Mouse (Mus musculus): Measurements from ENCODE around the gene Catsper4. TPM values are rescaled to one million over a fixed set of nuclear protein-coding genes. Genes with fewer than 3 reads are reported as not detected.

Gene Catsper4
- polyA plus RNA-seq, 1 experiment from 2014 or later: not detected

GRCm38 (mm10) chr4:134237582-134238278, 10.5 kb upstream of the Catsper4 start:
- peak overlapping the region; percentile 78 for H3K4me2 ChIP-seq (ENCODE audit: low read length)
- H3K9ac ChIP-seq (ENCODE audit: low read length): peak overlapping the region; percentile 48
- no peak overlapping the region for H3K27ac ChIP-seq (replicated peaks in 1 of 2; ENCODE audit: control insufficient read depth in 1 of 2, insufficient read depth in 1 of 2, low read depth in 2 of 2, low read length in 2 of 2)
- H3K4me3 ChIP-seq (ENCODE audit: control insufficient read depth in 1 of 2, insufficient read depth in 1 of 2, low read depth in 1 of 2, low read length in 2 of 2): peak overlapping the region; percentile 46 to 47
- ATAC-seq (ENCODE audit: insufficient number of reproducible peaks, insufficient read depth, low FRiP score, low read depth): no peak
- peaks cover 11 to 12% of the 10 kb centered on the region in 2 experiments; a peak in 3 of 4 replicates for H3K4me1 ChIP-seq (ENCODE audit: control insufficient read depth in 2 of 2, insufficient read depth in 2 of 2, low read length in 2 of 2)
- no peaks in the 10 kb centered on the region for H3K9me3 ChIP-seq (ENCODE audit: control insufficient read depth, low read length)
- no peaks in the 10 kb centered on the region for H3K36me3 ChIP-seq (ENCODE audit: control insufficient read depth, insufficient read depth, low read length)
- WGBS: 23% methylated on average over 19 of the region's 19 CpGs
- no peaks in the 10 kb centered on the region; the same call in none of the 2 replicates for H3K27me3 ChIP-seq (ENCODE audit: control insufficient read depth, insufficient read depth, low read length)

DNA sequence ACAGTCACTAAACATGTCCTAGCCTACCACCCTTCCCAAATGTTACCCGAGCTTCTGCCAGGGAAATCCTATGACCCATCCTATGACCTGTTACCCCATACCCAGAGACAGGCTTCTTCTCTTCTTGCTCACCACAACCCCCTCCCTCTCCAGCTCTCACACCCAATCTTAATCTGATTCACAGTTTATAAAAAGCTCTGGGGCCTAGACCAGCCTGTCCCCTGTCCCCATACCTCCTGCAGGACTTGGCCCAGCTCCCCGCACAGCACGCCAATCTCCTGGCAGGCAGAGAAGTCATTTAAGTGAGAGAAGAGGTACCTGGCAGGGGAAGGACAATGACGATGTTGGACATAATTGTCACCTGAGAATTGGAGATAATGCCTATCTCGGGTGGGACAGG, 7.7 kb upstream of the Catsper4 start:
- no peaks in the 10 kb centered on the region for H3K36me3 ChIP-seq (ENCODE audit: control insufficient read depth, insufficient read depth, low read length)
- peaks cover 11 to 12% of the 10 kb centered on the region in 2 experiments; a peak in 3 of 4 replicates for H3K4me1 ChIP-seq (ENCODE audit: control insufficient read depth in 2 of 2, insufficient read depth in 2 of 2, low read length in 2 of 2)
- H3K27me3 ChIP-seq (ENCODE audit: control insufficient read depth, insufficient read depth, low read length): peaks cover 4% of the 10 kb centered on the region
- no peak overlapping the region for H3K27ac ChIP-seq (replicated peaks in 1 of 2; ENCODE audit: control insufficient read depth in 1 of 2, insufficient read depth in 1 of 2, low read depth in 2 of 2, low read length in 2 of 2)
- no peak overlapping the region for H3K9ac ChIP-seq (ENCODE audit: low read length)
- H3K4me3 ChIP-seq (ENCODE audit: control insufficient read depth in 1 of 2, insufficient read depth in 1 of 2, low read depth in 1 of 2, low read length in 2 of 2): no peak overlapping the region
- H3K4me2 ChIP-seq (ENCODE audit: low read length): no peak overlapping the region
- WGBS: 58% methylated on average over 5 of the region's 5 CpGs
- no peak for ATAC-seq (ENCODE audit: insufficient number of reproducible peaks, insufficient read depth, low FRiP score, low read depth)
- no peaks in the 10 kb centered on the region for H3K9me3 ChIP-seq (ENCODE audit: control insufficient read depth, low read length)

GRCm38 (mm10) chr4:134230431-134230830, 3.2 kb upstream of the Catsper4 start:
- H3K4me3 ChIP-seq (ENCODE audit: control insufficient read depth in 1 of 2, insufficient read depth in 1 of 2, low read depth in 1 of 2, low read length in 2 of 2): no peak overlapping the region
- 28% methylated on average over 8 of the region's 8 CpGs for WGBS
- ATAC-seq (ENCODE audit: insufficient number of reproducible peaks, insufficient read depth, low FRiP score, low read depth): no peak

GRCm38 (mm10) chr4:134222793-134223600, 4.2 kb downstream of the Catsper4 start:
- WGBS: 57% methylated on average over 11 of the region's 11 CpGs
- H3K4me1 ChIP-seq (ENCODE audit: control insufficient read depth in 2 of 2, insufficient read depth in 2 of 2, low read length in 2 of 2): no peaks in the 10 kb centered on the region
- H3K27ac ChIP-seq (replicated peaks in 1 of 2; ENCODE audit: control insufficient read depth in 1 of 2, insufficient read depth in 1 of 2, low read depth in 2 of 2, low read length in 2 of 2): no peak overlapping the region
- no peak for ATAC-seq (ENCODE audit: insufficient number of reproducible peaks, insufficient read depth, low FRiP score, low read depth)
- no peaks in the 10 kb centered on the region for H3K9me3 ChIP-seq (ENCODE audit: control insufficient read depth, low read length)
- H3K4me3 ChIP-seq (ENCODE audit: control insufficient read depth in 1 of 2, insufficient read depth in 1 of 2, low read depth in 1 of 2, low read length in 2 of 2): no peak overlapping the region
- no peak overlapping the region for H3K4me2 ChIP-seq (ENCODE audit: low read length)
- no peaks in the 10 kb centered on the region for H3K36me3 ChIP-seq (ENCODE audit: control insufficient read depth, insufficient read depth, low read length)
- no peaks in the 10 kb centered on the region for H3K27me3 ChIP-seq (ENCODE audit: control insufficient read depth, insufficient read depth, low read length)
- H3K9ac ChIP-seq (ENCODE audit: low read length): no peak overlapping the region

More at GRCm38 (mm10) chr4:134230431-134230830, 3.2 kb upstream of the Catsper4 start:
- Histone ChIP-seq H3K27me3 (ENCODE audit: control insufficient read depth, insufficient read depth, low read length) (peaks cover 4% of the 10 kb centered on the region; the same call in 1 of the 2 replicates), H3K9me3 (ENCODE audit: control insufficient read depth, low read length) (no peaks in the 10 kb centered on the region), H3K9ac (ENCODE audit: low read length) (no peak overlapping the region), H3K4me2 (ENCODE audit: low read length) (no peak overlapping the region), H3K36me3 (ENCODE audit: control insufficient read depth, insufficient read depth, low read length) (no peaks in the 10 kb centered on the region), H3K27ac (replicated peaks in 1 of 2; ENCODE audit: control insufficient read depth in 1 of 2, insufficient read depth in 1 of 2, low read depth in 2 of 2, low read length in 2 of 2) (no peak overlapping the region), H3K4me1 (ENCODE audit: control insufficient read depth in 2 of 2, insufficient read depth in 2 of 2, low read length in 2 of 2) (no peaks in the 10 kb centered on the region)

- no peak for ATAC-seq (ENCODE audit: insufficient number of reproducible peaks, insufficient read depth, low FRiP score, low read depth)
- H3K4me2 ChIP-seq (ENCODE audit: low read length): no peak overlapping the region
- 63% methylated on average over 6 of the region's 6 CpGs for WGBS
- H3K36me3 ChIP-seq (ENCODE audit: control insufficient read depth, insufficient read depth, low read length): no peaks in the 10 kb centered on the region
- peaks cover 0 to 2% of the 10 kb centered on the region in 2 experiments; a peak in 1 of 4 replicates for H3K4me1 ChIP-seq (ENCODE audit: control insufficient read depth in 2 of 2, insufficient read depth in 2 of 2, low read length in 2 of 2)
- no peak overlapping the region for H3K9ac ChIP-seq (ENCODE audit: low read length)
- H3K9me3 ChIP-seq (ENCODE audit: control insufficient read depth, low read length): no peaks in the 10 kb centered on the region
- H3K27ac ChIP-seq (replicated peaks in 1 of 2; ENCODE audit: control insufficient read depth in 1 of 2, insufficient read depth in 1 of 2, low read depth in 2 of 2, low read length in 2 of 2): no peak overlapping the region
- no peaks in the 10 kb centered on the region for H3K27me3 ChIP-seq (ENCODE audit: control insufficient read depth, insufficient read depth, low read length)
- H3K4me3 ChIP-seq (ENCODE audit: control insufficient read depth in 1 of 2, insufficient read depth in 1 of 2, low read depth in 1 of 2, low read length in 2 of 2): no peak overlapping the region
These were observed 20.6 kb downstream of the Catsper4 start for GRCm38 (mm10) chr4:134206488-134207053.

DNA sequence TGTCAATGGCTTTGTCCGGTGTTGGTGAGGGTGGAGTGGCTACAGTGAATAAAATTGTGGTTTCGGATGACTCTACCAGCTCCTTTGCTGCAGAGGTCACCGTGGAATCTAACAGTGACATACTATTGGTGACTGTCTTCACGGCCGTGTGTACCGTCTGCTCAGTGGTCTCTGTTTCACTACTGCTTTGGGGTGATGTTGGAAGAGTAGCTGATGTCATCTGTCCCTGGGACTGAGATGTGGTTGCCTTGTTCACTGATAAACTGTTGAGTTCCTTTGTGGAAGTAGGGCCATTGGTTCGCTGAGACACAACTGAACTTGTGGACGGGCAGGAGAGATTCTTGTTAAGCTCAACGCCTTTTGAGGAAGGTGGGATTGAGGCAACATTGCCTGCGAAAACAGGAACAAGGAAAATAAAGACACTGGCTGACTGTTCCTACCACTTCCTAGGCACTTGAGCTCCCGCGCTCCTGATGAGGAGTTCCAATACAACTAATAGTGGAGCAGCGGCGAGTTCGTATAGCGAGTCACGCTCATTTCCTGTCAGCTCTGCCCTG, 23.8 kb downstream of the Catsper4 start:
- Histone ChIP-seq H3K27me3 (ENCODE audit: control insufficient read depth, insufficient read depth, low read length) (no peaks in the 10 kb centered on the region), H3K9me3 (ENCODE audit: control insufficient read depth, low read length) (no peaks in the 10 kb centered on the region), H3K4me1 (ENCODE audit: control insufficient read depth in 2 of 2, insufficient read depth in 2 of 2, low read length in 2 of 2) (no peaks in the 10 kb centered on the region), H3K27ac (replicated peaks in 1 of 2; ENCODE audit: control insufficient read depth in 1 of 2, insufficient read depth in 1 of 2, low read depth in 2 of 2, low read length in 2 of 2) (no peak overlapping the region), H3K36me3 (ENCODE audit: control insufficient read depth, insufficient read depth, low read length) (no peaks in the 10 kb centered on the region), H3K9ac (ENCODE audit: low read length) (no peak overlapping the region), H3K4me3 (ENCODE audit: control insufficient read depth in 1 of 2, insufficient read depth in 1 of 2, low read depth in 1 of 2, low read length in 2 of 2) (no peak overlapping the region), H3K4me2 (ENCODE audit: low read length) (no peak overlapping the region)
- ATAC-seq (ENCODE audit: insufficient number of reproducible peaks, insufficient read depth, low FRiP score, low read depth): no peak
- 81% methylated on average over 17 of the region's 17 CpGs for WGBS

DNA sequence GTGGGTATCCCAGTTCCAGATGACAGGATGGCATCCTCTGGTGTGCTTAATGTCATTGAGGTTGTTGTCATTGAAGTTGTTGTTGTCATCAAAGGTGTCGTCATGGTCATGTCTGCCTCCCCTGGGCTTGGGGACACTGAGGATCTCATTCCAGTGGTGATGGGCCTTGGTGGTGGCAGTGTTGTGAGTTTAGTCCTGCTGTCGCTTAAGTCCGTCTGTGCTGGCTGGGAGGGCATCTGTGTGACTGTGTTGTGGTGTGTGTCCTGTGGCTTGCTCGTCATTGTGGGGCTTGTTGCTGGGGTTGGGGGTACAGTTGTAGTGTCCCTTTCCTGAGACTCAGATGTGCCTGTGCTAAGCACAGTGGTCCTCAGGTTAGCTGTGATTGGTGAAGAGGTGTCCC, 24.3 kb downstream of the Catsper4 start, which contains the start of gene Gm7534:
Gene Gm7534 (minus strand): TSS at position 101 of the 400 bp plus-strand sequence.
- Histone ChIP-seq H3K4me2 (ENCODE audit: low read length) (no peak within 1 kb of the TSS), H3K9me3 (ENCODE audit: control insufficient read depth, low read length) (no peaks in the 10 kb centered on the region), H3K36me3 (ENCODE audit: control insufficient read depth, insufficient read depth, low read length) (no peaks in the 10 kb centered on the region), H3K27me3 (ENCODE audit: control insufficient read depth, insufficient read depth, low read length) (no peaks in the 10 kb centered on the region), H3K9ac (ENCODE audit: low read length) (no peak within 1 kb of the TSS), H3K4me1 (ENCODE audit: control insufficient read depth in 2 of 2, insufficient read depth in 2 of 2, low read length in 2 of 2) (no peaks in the 10 kb centered on the region), H3K27ac (replicated peaks in 1 of 2; ENCODE audit: control insufficient read depth in 1 of 2, insufficient read depth in 1 of 2, low read depth in 2 of 2, low read length in 2 of 2) (no peak within 1 kb of the TSS), H3K4me3 (ENCODE audit: control insufficient read depth in 1 of 2, insufficient read depth in 1 of 2, low read depth in 1 of 2, low read length in 2 of 2) (no peak within 1 kb of the TSS)
- ATAC-seq (ENCODE audit: insufficient number of reproducible peaks, insufficient read depth, low FRiP score, low read depth): no peak
- WGBS: 78% methylated on average over 4 of the region's 4 CpGs
